Mouse (Mus musculus): Measurements from ENCODE around the gene Rassf6. TPM values are rescaled to one million over a fixed set of nuclear protein-coding genes. Genes with fewer than 3 reads are reported as not detected.

Rassf6 gene
- polyA plus RNA-seq, 1 experiment from 2014 or later: 0.62 TPM

GRCm38 (mm10) chr5:90588104-90588503, 52.4 kb downstream of the Rassf6 start:
- no peak overlapping the region for H3K9ac ChIP-seq
- H3K9me3 ChIP-seq (replicated peaks): no peaks in the 10 kb centered on the region
- H3K4me3 ChIP-seq: no peak overlapping the region
- H3K27me3 ChIP-seq: no peaks in the 10 kb centered on the region
- 94% methylated on average over 5 of the region's 5 CpGs for WGBS
- no peak overlapping the region for H3K27ac ChIP-seq
- no peak overlapping the region for H3K4me2 ChIP-seq (replicated peaks)
- no peaks in the 10 kb centered on the region for H3K4me1 ChIP-seq
- no peak for ATAC-seq (ENCODE audit: low FRiP score)
- H3K36me3 ChIP-seq: no peaks in the 10 kb centered on the region

GRCm38 (mm10) chr5:90586511-90586910, 53.9 kb downstream of the Rassf6 start:
- Histone ChIP-seq H3K4me1 (no peaks in the 10 kb centered on the region), H3K36me3 (no peaks in the 10 kb centered on the region), H3K4me2 (replicated peaks) (no peak overlapping the region), H3K9me3 (replicated peaks) (no peaks in the 10 kb centered on the region), H3K27ac (no peak overlapping the region), H3K27me3 (no peaks in the 10 kb centered on the region), H3K4me3 (no peak overlapping the region), H3K9ac (no peak overlapping the region)
- WGBS: 72% methylated on average over 5 of the region's 5 CpGs
- no peak for ATAC-seq (ENCODE audit: low FRiP score)

DNA sequence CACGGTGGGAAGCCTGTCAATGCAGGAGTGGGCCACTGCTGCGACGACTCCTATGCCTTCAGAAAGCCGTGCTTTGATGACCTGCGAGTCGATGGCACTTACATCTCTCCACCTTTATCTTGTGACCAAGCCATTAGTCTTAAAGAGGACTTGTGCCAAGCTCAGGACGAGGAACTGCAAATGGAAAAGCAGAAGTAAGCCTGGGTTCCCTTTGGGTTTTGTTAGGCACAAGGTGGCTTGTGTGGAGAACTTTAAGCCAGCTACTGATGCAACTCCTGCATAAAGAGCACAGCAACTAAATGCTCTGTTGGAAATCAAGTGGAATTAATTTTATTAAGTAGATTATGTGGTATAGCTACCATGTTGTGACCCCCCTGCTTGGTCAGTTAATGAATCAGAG, 55.7 kb downstream of the Rassf6 start:
- Histone ChIP-seq H3K4me3 (no peak overlapping the region), H3K36me3 (no peaks in the 10 kb centered on the region), H3K4me1 (no peaks in the 10 kb centered on the region), H3K4me2 (replicated peaks) (no peak overlapping the region), H3K9ac (no peak overlapping the region), H3K27me3 (no peaks in the 10 kb centered on the region), H3K9me3 (replicated peaks) (no peaks in the 10 kb centered on the region), H3K27ac (no peak overlapping the region)
- ATAC-seq (ENCODE audit: low FRiP score): no peak
- 89% methylated on average over 7 of the region's 7 CpGs for WGBS

- H3K27ac ChIP-seq: no peak overlapping the region
- ATAC-seq (ENCODE audit: low FRiP score): no peak
- H3K4me3 ChIP-seq: no peak overlapping the region
- H3K4me1 ChIP-seq: no peaks in the 10 kb centered on the region
- no peaks in the 10 kb centered on the region for H3K9me3 ChIP-seq (replicated peaks)
- H3K36me3 ChIP-seq: no peaks in the 10 kb centered on the region
- H3K9ac ChIP-seq: no peak overlapping the region
- H3K4me2 ChIP-seq (replicated peaks): no peak overlapping the region
- 90% methylated on average over 6 of the region's 6 CpGs for WGBS
- H3K27me3 ChIP-seq: no peaks in the 10 kb centered on the region
Observed at GRCm38 (mm10) chr5:90582179-90582578, 58.3 kb downstream of the Rassf6 start.

- 85% methylated on average over 9 of the region's 9 CpGs for WGBS
- ATAC-seq (ENCODE audit: low FRiP score): no peak
- no peaks in the 10 kb centered on the region for H3K9me3 ChIP-seq (replicated peaks)
Observed at GRCm38 (mm10) chr5:90579556-90579955, 60.9 kb downstream of the Rassf6 start.

DNA sequence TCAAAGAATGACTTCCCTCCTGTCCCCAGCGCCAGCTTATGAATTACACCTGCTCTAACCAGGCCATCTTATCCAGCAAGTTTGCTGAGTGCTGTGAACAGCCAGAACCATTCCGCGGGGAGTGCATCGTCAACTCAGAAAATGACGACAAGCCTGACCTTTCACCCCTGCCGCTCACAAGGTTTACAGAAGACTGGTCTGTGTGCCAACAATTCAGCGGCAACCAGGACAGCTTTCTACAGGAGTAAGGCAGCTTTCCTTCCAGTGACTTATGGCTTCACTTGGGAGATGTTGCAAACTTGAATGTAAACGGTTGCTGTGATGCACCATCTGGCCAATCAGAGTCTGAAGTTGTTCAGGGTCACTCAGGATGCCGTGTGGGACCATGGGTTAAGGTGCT, 62.7 kb downstream of the Rassf6 start:
- Histone ChIP-seq H3K4me1 (no peaks in the 10 kb centered on the region), H3K36me3 (no peaks in the 10 kb centered on the region), H3K9ac (no peak overlapping the region), H3K4me3 (no peak overlapping the region), H3K9me3 (replicated peaks) (no peaks in the 10 kb centered on the region), H3K27ac (no peak overlapping the region), H3K4me2 (replicated peaks) (no peak overlapping the region), H3K27me3 (no peaks in the 10 kb centered on the region)
- no peak for ATAC-seq (ENCODE audit: low FRiP score)
- 87% methylated on average over 9 of the region's 9 CpGs for WGBS

More at GRCm38 (mm10) chr5:90579556-90579955, 60.9 kb downstream of the Rassf6 start:
- Histone ChIP-seq H3K4me2 (replicated peaks) (no peak overlapping the region), H3K36me3 (no peaks in the 10 kb centered on the region), H3K4me3 (no peak overlapping the region), H3K4me1 (no peaks in the 10 kb centered on the region), H3K27ac (no peak overlapping the region), H3K9ac (no peak overlapping the region), H3K27me3 (no peaks in the 10 kb centered on the region)

DNA sequence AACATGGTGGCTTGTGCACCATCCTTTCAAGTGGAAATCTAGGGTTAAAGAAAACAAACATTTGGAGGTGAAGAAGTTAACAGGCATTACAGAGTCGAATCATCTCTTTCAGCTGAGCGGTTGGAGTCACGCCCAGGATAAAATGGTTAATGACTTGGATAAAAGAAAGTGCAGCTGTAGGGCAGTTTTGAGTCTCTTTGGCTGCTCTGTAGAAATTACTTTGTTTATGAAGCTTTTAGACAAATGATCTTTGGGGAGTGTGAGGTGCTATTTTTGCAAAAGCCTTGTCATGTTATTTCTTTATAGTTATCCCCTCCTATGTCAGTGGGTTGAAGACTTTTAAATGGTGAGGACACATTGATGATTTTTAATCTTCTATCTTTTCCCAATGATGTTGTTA, 69.2 kb downstream of the Rassf6 start:
- Histone ChIP-seq H3K9ac (no peak overlapping the region), H3K36me3 (no peaks in the 10 kb centered on the region), H3K27ac (no peak overlapping the region), H3K4me3 (no peak overlapping the region), H3K4me2 (replicated peaks) (no peak overlapping the region), H3K9me3 (replicated peaks) (no peaks in the 10 kb centered on the region), H3K4me1 (no peaks in the 10 kb centered on the region), H3K27me3 (no peaks in the 10 kb centered on the region)
- 36% methylated on average over 3 of the region's 3 CpGs for WGBS
- no peak for ATAC-seq (ENCODE audit: low FRiP score)

GRCm38 (mm10) chr5:90568338-90568737, 72.1 kb downstream of the Rassf6 start:
- Histone ChIP-seq H3K9ac (no peak overlapping the region), H3K27ac (no peak overlapping the region)
- ATAC-seq (ENCODE audit: low FRiP score): no peak

DNA sequence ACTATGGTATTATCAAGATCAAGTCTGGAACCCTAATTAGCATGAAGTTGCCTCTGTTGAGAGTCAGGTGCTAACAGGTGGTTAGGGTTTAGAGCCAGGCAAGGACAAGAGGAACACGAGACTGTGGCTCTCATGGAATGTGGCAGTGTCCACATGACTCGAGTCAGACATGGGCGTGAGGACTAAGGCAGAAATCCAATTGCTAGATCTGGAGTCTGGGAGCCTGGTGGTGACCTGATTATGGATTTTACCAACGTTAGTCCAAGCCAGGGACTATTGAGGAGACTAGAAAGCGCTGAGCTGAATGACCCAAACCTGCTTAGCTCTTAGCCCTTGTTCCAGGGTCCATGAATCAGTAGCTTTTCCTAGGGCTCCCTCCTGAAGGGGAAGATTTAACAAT, 72.7 kb downstream of the Rassf6 start:
- H3K9me3 ChIP-seq (replicated peaks): no peaks in the 10 kb centered on the region
- H3K27ac ChIP-seq: no peak overlapping the region
- WGBS: 81% methylated on average over 5 of the region's 5 CpGs
- no peaks in the 10 kb centered on the region for H3K36me3 ChIP-seq
- H3K27me3 ChIP-seq: no peaks in the 10 kb centered on the region
- no peak overlapping the region for H3K4me3 ChIP-seq
- H3K4me1 ChIP-seq: no peaks in the 10 kb centered on the region
- no peak overlapping the region for H3K4me2 ChIP-seq (replicated peaks)
- H3K9ac ChIP-seq: no peak overlapping the region
- ATAC-seq (ENCODE audit: low FRiP score): no peak

More at GRCm38 (mm10) chr5:90568338-90568737, 72.1 kb downstream of the Rassf6 start:
- Histone ChIP-seq H3K27me3 (no peaks in the 10 kb centered on the region), H3K4me1 (no peaks in the 10 kb centered on the region), H3K36me3 (no peaks in the 10 kb centered on the region), H3K9me3 (replicated peaks) (no peaks in the 10 kb centered on the region), H3K4me2 (replicated peaks) (no peak overlapping the region), H3K4me3 (no peak overlapping the region)

DNA sequence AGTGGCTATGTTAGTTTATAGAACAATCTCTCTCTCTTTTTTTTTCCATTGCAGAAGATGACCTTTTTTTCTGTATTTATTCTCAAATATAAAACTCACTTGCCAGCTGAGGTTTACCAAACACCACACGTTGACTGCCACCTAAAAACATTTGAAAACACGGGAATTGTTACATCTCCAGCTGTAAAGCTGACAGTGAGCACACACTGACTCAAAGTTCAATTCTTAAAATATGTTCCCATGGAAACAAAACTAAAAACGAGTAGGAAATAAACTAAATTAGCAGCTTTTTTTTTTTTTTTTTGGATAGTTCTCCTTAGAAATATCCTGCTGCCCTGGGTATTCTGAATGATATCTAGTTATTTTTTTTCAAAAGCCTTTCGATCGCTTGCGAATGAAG, 75.3 kb downstream of the Rassf6 start:
- 86% methylated on average over 6 of the region's 6 CpGs for WGBS
- Histone ChIP-seq H3K4me2 (replicated peaks) (no peak overlapping the region), H3K9ac (no peak overlapping the region), H3K36me3 (no peaks in the 10 kb centered on the region), H3K27ac (no peak overlapping the region), H3K27me3 (no peaks in the 10 kb centered on the region), H3K4me1 (no peaks in the 10 kb centered on the region), H3K4me3 (no peak overlapping the region), H3K9me3 (replicated peaks) (no peaks in the 10 kb centered on the region)
- no peak for ATAC-seq (ENCODE audit: low FRiP score)

DNA sequence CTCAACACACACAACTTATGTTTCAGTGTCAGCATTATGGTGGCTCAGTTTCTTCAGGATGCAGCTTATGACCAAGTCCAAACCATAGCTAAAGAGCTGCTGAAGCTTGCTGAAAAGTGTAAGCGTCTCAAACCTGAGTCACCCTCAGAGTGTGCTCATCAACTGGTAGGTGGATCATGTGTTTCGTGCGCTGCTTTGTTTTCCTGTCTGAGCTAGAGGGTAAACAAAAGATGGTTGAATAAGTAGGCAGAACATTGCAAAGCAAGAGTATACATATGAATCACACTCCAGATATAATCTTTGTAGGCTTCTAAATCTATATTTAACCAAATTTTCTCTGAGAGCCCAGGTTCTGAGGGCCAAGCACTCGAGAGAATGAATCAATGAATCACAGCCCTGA, 76.3 kb downstream of the Rassf6 start:
- Histone ChIP-seq H3K4me2 (replicated peaks) (no peak overlapping the region), H3K4me1 (no peaks in the 10 kb centered on the region), H3K27ac (no peak overlapping the region), H3K9me3 (replicated peaks) (no peaks in the 10 kb centered on the region), H3K4me3 (no peak overlapping the region), H3K36me3 (no peaks in the 10 kb centered on the region), H3K27me3 (no peaks in the 10 kb centered on the region), H3K9ac (no peak overlapping the region)
- ATAC-seq (ENCODE audit: low FRiP score): no peak
- WGBS: 90% methylated on average over 4 of the region's 4 CpGs

GRCm38 (mm10) chr5:90562880-90563279, 77.6 kb downstream of the Rassf6 start:
- whole genome bisulfite sequencing: 91% methylated on average over 4 of the region's 4 CpGs
- ATAC-seq (ENCODE audit: low FRiP score): no peak
- Histone ChIP-seq H3K27ac (no peak overlapping the region), H3K27me3 (no peaks in the 10 kb centered on the region), H3K4me1 (no peaks in the 10 kb centered on the region), H3K9me3 (replicated peaks) (no peaks in the 10 kb centered on the region), H3K36me3 (no peaks in the 10 kb centered on the region), H3K4me2 (replicated peaks) (no peak overlapping the region), H3K4me3 (no peak overlapping the region), H3K9ac (no peak overlapping the region)

GRCm38 (mm10) chr5:90561721-90562275, 78.7 kb downstream of the Rassf6 start:
- ATAC-seq (ENCODE audit: low FRiP score): no peak
- H3K9me3 ChIP-seq (replicated peaks): no peaks in the 10 kb centered on the region
- H3K4me1 ChIP-seq: no peaks in the 10 kb centered on the region
- no peak overlapping the region for H3K27ac ChIP-seq
- H3K27me3 ChIP-seq: no peaks in the 10 kb centered on the region
- WGBS: 94% methylated on average over 11 of the region's 11 CpGs
- H3K4me2 ChIP-seq (replicated peaks): no peak overlapping the region
- H3K4me3 ChIP-seq: no peak overlapping the region
- no peak overlapping the region for H3K9ac ChIP-seq
- no peaks in the 10 kb centered on the region for H3K36me3 ChIP-seq
